Mouse (Mus musculus): Measurements from ENCODE around the gene 2610507B11Rik. TPM values are rescaled to one million over a fixed set of nuclear protein-coding genes. Genes with fewer than 3 reads are reported as not detected.

Gene 2610507B11Rik
- polyA plus RNA-seq, 1 experiment from 2014 or later: 79.5 TPM

DNA sequence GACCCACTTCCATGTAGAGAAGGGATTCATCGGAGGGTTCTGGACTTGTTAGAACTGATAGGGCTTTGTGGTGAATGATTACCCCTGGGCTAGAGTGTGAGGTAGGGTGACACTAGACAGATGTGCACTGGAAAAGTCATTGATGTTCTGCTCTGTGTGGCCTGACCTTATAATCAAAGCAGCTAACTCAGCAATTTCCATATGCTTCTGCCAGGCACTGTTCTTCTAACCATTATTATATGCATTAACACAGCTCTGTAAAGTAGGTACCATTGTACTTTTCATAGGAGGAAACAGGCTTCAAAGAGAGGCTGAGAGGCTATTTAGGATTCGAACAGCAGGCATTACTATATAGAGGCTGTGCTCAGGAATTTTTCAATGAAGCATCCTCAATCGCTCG lies 65.7 kb downstream of the 2610507B11Rik start:
- H3K9ac ChIP-seq: no peak overlapping the region
- no peak for ATAC-seq (ENCODE audit: insufficient number of reproducible peaks, insufficient read depth, low FRiP score, low TSS enrichment)
- 90% methylated on average over 4 of the region's 4 CpGs for WGBS

GRCm38 (mm10) chr11:78327634-78328511 lies 66.3 kb downstream of the 2610507B11Rik start, which contains the start of gene Pigs:
Gene Pigs (plus strand): TSS chr11:78328415.
- Histone ChIP-seq H3K9ac (peak within 1 kb of the TSS; percentile 81), H3K9me3 (no peaks in the 10 kb centered on the region), H3K4me3 (peak within 1 kb of the TSS; percentile 89), H3K27me3 (no peaks in the 10 kb centered on the region), H3K36me3 (peaks cover 11% of the 10 kb centered on the region; the same call in 1 of the 2 replicates), H3K27ac (peak within 1 kb of the TSS; percentile 36), H3K4me2 (replicated peaks) (peak within 1 kb of the TSS; percentile 90), H3K4me1 (peaks cover 19% of the 10 kb centered on the region)
- ATAC-seq (ENCODE audit: insufficient number of reproducible peaks, insufficient read depth, low FRiP score, low TSS enrichment): peak; percentile 90
- WGBS: 13% methylated on average over 37 of the region's 37 CpGs

More for the DNA sequence above, 65.7 kb downstream of the 2610507B11Rik start:
- H3K4me2 ChIP-seq (replicated peaks): no peak overlapping the region
- H3K36me3 ChIP-seq: 0 out of 2 replicates have a peak, but pooled peaks cover 4% of the 10 kb centered on the region
- H3K9me3 ChIP-seq: no peaks in the 10 kb centered on the region
- H3K27me3 ChIP-seq: no peaks in the 10 kb centered on the region
- H3K4me3 ChIP-seq: no peak overlapping the region
- peaks cover 25% of the 10 kb centered on the region for H3K4me1 ChIP-seq
- H3K27ac ChIP-seq: no peak overlapping the region

- 0 out of 2 replicates have a peak overlapping the region, but pooled peaks have one; percentile 36 for H3K27ac ChIP-seq
- peak overlapping the region; percentile 81 for H3K9ac ChIP-seq
- 1% methylated on average over 41 of the region's 41 CpGs for WGBS
- peak; percentile 52 for ATAC-seq (ENCODE audit: insufficient number of reproducible peaks, insufficient read depth, low FRiP score, low TSS enrichment)
- peaks cover 12% of the 10 kb centered on the region for H3K4me1 ChIP-seq
- peak overlapping the region; percentile 89 for H3K4me3 ChIP-seq
- H3K36me3 ChIP-seq: peaks cover 18% of the 10 kb centered on the region
- no peaks in the 10 kb centered on the region for H3K9me3 ChIP-seq
- H3K4me2 ChIP-seq (replicated peaks): peak overlapping the region; percentile 90
- no peaks in the 10 kb centered on the region for H3K27me3 ChIP-seq
Observed at GRCm38 (mm10) chr11:78328512-78329056, 67.0 kb downstream of the 2610507B11Rik start.

- H3K9me3 ChIP-seq: no peaks in the 10 kb centered on the region
- H3K9ac ChIP-seq: no peak overlapping the region
- 94% methylated on average over 12 of the region's 12 CpGs for WGBS
- H3K4me2 ChIP-seq (replicated peaks): no peak overlapping the region
- ATAC-seq (ENCODE audit: insufficient number of reproducible peaks, insufficient read depth, low FRiP score, low TSS enrichment): no peak
- peaks cover 38% of the 10 kb centered on the region for H3K36me3 ChIP-seq
- peaks cover 10% of the 10 kb centered on the region for H3K4me1 ChIP-seq
- no peak overlapping the region for H3K27ac ChIP-seq
- H3K27me3 ChIP-seq: no peaks in the 10 kb centered on the region
- H3K4me3 ChIP-seq: no peak overlapping the region
Observed at GRCm38 (mm10) chr11:78332676-78333075, 71.1 kb downstream of the 2610507B11Rik start.

GRCm38 (mm10) chr11:78333992-78334391 lies 72.4 kb downstream of the 2610507B11Rik start:
- no peaks in the 10 kb centered on the region for H3K27me3 ChIP-seq
- no peak overlapping the region for H3K4me2 ChIP-seq (replicated peaks)
- no peak overlapping the region for H3K9ac ChIP-seq
- 87% methylated on average over 5 of the region's 5 CpGs for WGBS
- no peak overlapping the region for H3K4me3 ChIP-seq
- no peak overlapping the region for H3K27ac ChIP-seq
- H3K4me1 ChIP-seq: peaks cover 7% of the 10 kb centered on the region
- no peaks in the 10 kb centered on the region for H3K9me3 ChIP-seq
- H3K36me3 ChIP-seq: peaks cover 46% of the 10 kb centered on the region
- ATAC-seq (ENCODE audit: insufficient number of reproducible peaks, insufficient read depth, low FRiP score, low TSS enrichment): no peak

- Histone ChIP-seq H3K9me3 (no peaks in the 10 kb centered on the region), H3K36me3 (peaks cover 64% of the 10 kb centered on the region), H3K4me2 (replicated peaks) (no peak overlapping the region), H3K4me3 (no peak overlapping the region), H3K4me1 (no peaks in the 10 kb centered on the region), H3K27me3 (no peaks in the 10 kb centered on the region), H3K9ac (no peak overlapping the region), H3K27ac (no peak overlapping the region)
- no peak for ATAC-seq (ENCODE audit: insufficient number of reproducible peaks, insufficient read depth, low FRiP score, low TSS enrichment)
- WGBS: 94% methylated on average over 8 of the region's 8 CpGs
Observed at GRCm38 (mm10) chr11:78337040-78337439, 75.5 kb downstream of the 2610507B11Rik start.

Other genes with a start within 250 kb of the 2610507B11Rik start
- 20.3 and 21.9 TPM in 2 replicates for gene Dhrs13, start 229.5 kb upstream of the 2610507B11Rik start, polyA plus RNA-seq (2016; fragmentation: Nextera tagmentation; extraction: Ambion mirVana)
- gene Flot2, start 223.8 kb upstream of the 2610507B11Rik start, polyA plus RNA-seq (2016; fragmentation: Nextera tagmentation; extraction: Ambion mirVana): 51.8 and 54.1 TPM in 2 replicates
- gene Eral1, start 181.4 kb upstream of the 2610507B11Rik start, polyA plus RNA-seq (2016; fragmentation: Nextera tagmentation; extraction: Ambion mirVana): 33.7 and 35.9 TPM in 2 replicates
- gene Fam222b, start 167.1 kb upstream of the 2610507B11Rik start, polyA plus RNA-seq (2016; fragmentation: Nextera tagmentation; extraction: Ambion mirVana): 15.1 and 15.7 TPM in 2 replicates
- 119 and 122 TPM in 2 replicates for gene Traf4, start 96.2 kb upstream of the 2610507B11Rik start, polyA plus RNA-seq (2016; fragmentation: Nextera tagmentation; extraction: Ambion mirVana)
- 17.5 and 18.9 TPM in 2 replicates for gene Nek8, start 85.1 kb upstream of the 2610507B11Rik start, polyA plus RNA-seq (2016; fragmentation: Nextera tagmentation; extraction: Ambion mirVana)
- gene Tlcd1, start 85.0 kb upstream of the 2610507B11Rik start, polyA plus RNA-seq (2016; fragmentation: Nextera tagmentation; extraction: Ambion mirVana): 13.5 and 14.2 TPM in 2 replicates
- 1,221 and 1,230 TPM in 2 replicates for gene Rpl23a, start 78.2 kb upstream of the 2610507B11Rik start, polyA plus RNA-seq (2016; fragmentation: Nextera tagmentation; extraction: Ambion mirVana)
- 164 and 181 TPM in 2 replicates for gene Rab34, start 73.3 kb upstream of the 2610507B11Rik start, polyA plus RNA-seq (2016; fragmentation: Nextera tagmentation; extraction: Ambion mirVana)
- gene Proca1, start 68.4 kb upstream of the 2610507B11Rik start, polyA plus RNA-seq (2016; fragmentation: Nextera tagmentation; extraction: Ambion mirVana): 2.9 TPM in 2 replicates
- gene Sdf2, start 16.0 kb upstream of the 2610507B11Rik start, polyA plus RNA-seq (2016; fragmentation: Nextera tagmentation; extraction: Ambion mirVana): 56.2 and 61.1 TPM in 2 replicates
- 36.1 and 37.8 TPM in 2 replicates for gene Supt6, start 15.8 kb upstream of the 2610507B11Rik start, polyA plus RNA-seq (2016; fragmentation: Nextera tagmentation; extraction: Ambion mirVana)
- 0.32 and 0.52 TPM in 2 replicates for gene BC030499, start 29.1 kb downstream of the 2610507B11Rik start, polyA plus RNA-seq (2016; fragmentation: Nextera tagmentation; extraction: Ambion mirVana)
- gene Spag5, start 39.8 kb downstream of the 2610507B11Rik start, polyA plus RNA-seq (2016; fragmentation: Nextera tagmentation; extraction: Ambion mirVana): 49.2 and 50.8 TPM in 2 replicates
- gene Aldoc, start 61.2 kb downstream of the 2610507B11Rik start, polyA plus RNA-seq (2016; fragmentation: Nextera tagmentation; extraction: Ambion mirVana): 4.6 and 5.3 TPM in 2 replicates
- gene Pigs, start 66.7 kb downstream of the 2610507B11Rik start, polyA plus RNA-seq (2016; fragmentation: Nextera tagmentation; extraction: Ambion mirVana): 71.1 and 74.3 TPM in 2 replicates
- gene Unc119, start 81.7 kb downstream of the 2610507B11Rik start, polyA plus RNA-seq (2016; fragmentation: Nextera tagmentation; extraction: Ambion mirVana): 93.2 and 99.5 TPM in 2 replicates
- 0.09 and 0.18 TPM in 2 replicates for gene Foxn1, start 124.8 kb downstream of the 2610507B11Rik start, polyA plus RNA-seq (2016; fragmentation: Nextera tagmentation; extraction: Ambion mirVana)
- gene Slc13a2, start 160.5 kb downstream of the 2610507B11Rik start, polyA plus RNA-seq (2016; fragmentation: Nextera tagmentation; extraction: Ambion mirVana): not detected in 2 replicates
- 15.4 and 15.5 TPM in 2 replicates for gene Slc46a1, start 203.9 kb downstream of the 2610507B11Rik start, polyA plus RNA-seq (2016; fragmentation: Nextera tagmentation; extraction: Ambion mirVana)
- 5.2 and 7.3 TPM in 2 replicates for gene Sarm1, start 236.0 kb downstream of the 2610507B11Rik start, polyA plus RNA-seq (2016; fragmentation: Nextera tagmentation; extraction: Ambion mirVana)
- 11.8 and 13.2 TPM in 2 replicates for gene Vtn, start 237.3 kb downstream of the 2610507B11Rik start, polyA plus RNA-seq (2016; fragmentation: Nextera tagmentation; extraction: Ambion mirVana)
- gene Sebox, start 241.7 kb downstream of the 2610507B11Rik start, polyA plus RNA-seq (2016; fragmentation: Nextera tagmentation; extraction: Ambion mirVana): not detected in 2 replicates